Mouse (Mus musculus): ENCODE results near the gene Cfap73.

DNA sequence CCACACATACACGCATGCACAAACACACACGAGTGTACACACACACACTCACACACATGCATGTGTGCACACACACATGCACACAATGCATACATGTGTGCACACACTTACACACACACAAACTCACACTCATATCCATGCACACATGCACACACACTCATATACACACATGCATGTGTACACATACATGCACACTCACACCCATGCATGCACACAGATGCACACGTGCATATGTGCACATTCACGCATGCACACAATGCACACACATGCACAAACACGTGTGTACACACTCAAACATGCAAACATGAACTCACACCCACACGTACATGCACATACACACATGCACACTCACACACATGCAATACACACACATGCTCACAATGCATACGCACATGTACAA, 6.1 kb upstream of the Cfap73 start:
- TF ChIP-seq MAFK (IDR thresholded peaks at IDR 0.05; ENCODE audit: borderline replicate concordance, low read depth, low read length) (no peak), USF1 (IDR thresholded peaks at IDR 0.05; ENCODE audit: low read depth, low read length) (no peak), TBP (IDR thresholded peaks at IDR 0.05; ENCODE audit: low read depth, low read length) (no peak), EP300 (IDR thresholded peaks at IDR 0.05; ENCODE audit: low read depth in 1 of 2, low read length in 2 of 2) (no peak), POLR2A (IDR thresholded peaks at IDR 0.05; ENCODE audit: control insufficient read depth in 1 of 2, insufficient read depth in 1 of 2, low read depth in 1 of 2, low read length in 2 of 2, poor library complexity in 1 of 2) (no peak), HCFC1 (IDR thresholded peaks at IDR 0.05; ENCODE audit: low read depth, low read length) (no peak), CTCF (IDR thresholded peaks at IDR 0.05 in 2 of 3, conservative IDR thresholded peaks at IDR 0.05 in 1 of 3; ENCODE audit: control insufficient read depth in 1 of 3, insufficient read depth in 1 of 3, low read depth in 2 of 3, low read length in 3 of 3, poor library complexity in 1 of 3, severe bottlenecking in 1 of 3) (no peak)

All from MEL (cell line).